Mouse (Mus musculus) heart, adult 2 months (tissue): ENCODE data around the gene H6pd.

Experiments
- CTCF ChIP-seq: fragments of 200-600 bp; IDR thresholded peaks from 2 replicates; pipeline ENCODE4 v1.8.1; 2022; ENCODE audit warnings: antibody characterized with exemption, mild to moderate bottlenecking, moderate library complexity
- EP300 ChIP-seq: fragments of 200-500 bp; IDR thresholded peaks from 2 replicates; pipeline ENCODE4 v1.6.1; 2011; ENCODE audit warnings: low read depth, low read length, control low read depth; ENCODE audit not compliant: insufficient read depth
- POLR2A ChIP-seq: fragments of 200-500 bp; IDR thresholded peaks from 2 replicates; pipeline ENCODE4 v1.6.1; 2011; ENCODE audit warnings: mild to moderate bottlenecking, low read depth, low read length, control low read depth; ENCODE audit not compliant: insufficient read depth

DNA sequence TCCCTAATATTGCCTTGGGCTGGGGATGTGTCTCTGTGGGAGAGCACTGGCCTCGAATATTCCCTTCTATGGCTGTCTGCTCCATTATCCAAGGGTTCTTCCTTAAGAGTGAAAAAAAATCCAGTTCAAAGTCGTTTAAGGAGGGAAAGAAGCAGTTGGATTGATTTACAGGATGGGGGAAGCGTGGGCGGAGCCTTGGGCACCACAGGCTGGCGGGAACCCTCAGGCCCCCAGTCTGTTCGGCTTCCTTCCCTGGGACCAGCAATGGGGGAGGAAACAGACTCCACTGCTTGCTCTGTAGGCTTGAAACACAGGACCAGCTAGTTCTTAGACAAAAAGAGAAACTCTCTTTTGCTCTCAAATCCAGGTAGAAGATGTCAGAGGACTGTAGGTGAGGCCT lies 40.3 kb downstream of the H6pd start:
- TF ChIP-seq CTCF: no peak
- no peak for TF ChIP-seq POLR2A
- no peak for TF ChIP-seq EP300
